Mouse (Mus musculus): ENCODE data around the gene Rps19bp1. TPM values are rescaled to one million over a fixed set of nuclear protein-coding genes. Genes with fewer than 3 reads are reported as not detected.

The Rps19bp1 gene
- polyA plus RNA-seq, 1 experiment from 2014 or later: 67.4 TPM

DNA sequence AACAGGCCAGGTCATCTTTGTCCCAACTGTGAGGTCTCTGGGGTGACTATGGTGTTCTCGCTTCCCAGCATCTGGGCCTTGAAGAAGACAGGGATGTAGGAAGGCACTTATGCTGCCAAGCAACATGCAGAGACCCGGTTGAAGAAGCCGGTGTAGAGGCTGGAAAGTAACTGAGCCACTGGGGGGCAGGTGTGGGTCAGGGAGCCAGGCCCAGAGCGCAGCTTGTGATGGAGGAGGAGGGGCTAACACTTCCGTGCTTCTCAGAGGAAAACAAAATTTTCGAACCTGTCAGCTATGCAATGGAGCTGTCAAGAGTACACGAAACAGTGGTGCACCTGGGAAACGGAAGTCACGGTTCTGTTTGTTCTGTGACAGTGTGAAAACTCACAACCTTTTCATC, 13.0 kb upstream of the Rps19bp1 start:
- Histone ChIP-seq H3K27ac (no peak overlapping the region), H3K36me3 (no peaks in the 10 kb centered on the region), H3K4me1 (replicated peaks) (peaks cover 9% of the 10 kb centered on the region), H3K9me3 (no peaks in the 10 kb centered on the region), H3K4me3 (no peak overlapping the region), H3K27me3 (ENCODE audit: insufficient read depth, poor library complexity, severe bottlenecking) (peaks cover 27% of the 10 kb centered on the region)
- no peak for DNase-seq (ENCODE audit: low spot score)
- 44% methylated on average over 9 of the region's 9 CpGs for WGBS

DNA sequence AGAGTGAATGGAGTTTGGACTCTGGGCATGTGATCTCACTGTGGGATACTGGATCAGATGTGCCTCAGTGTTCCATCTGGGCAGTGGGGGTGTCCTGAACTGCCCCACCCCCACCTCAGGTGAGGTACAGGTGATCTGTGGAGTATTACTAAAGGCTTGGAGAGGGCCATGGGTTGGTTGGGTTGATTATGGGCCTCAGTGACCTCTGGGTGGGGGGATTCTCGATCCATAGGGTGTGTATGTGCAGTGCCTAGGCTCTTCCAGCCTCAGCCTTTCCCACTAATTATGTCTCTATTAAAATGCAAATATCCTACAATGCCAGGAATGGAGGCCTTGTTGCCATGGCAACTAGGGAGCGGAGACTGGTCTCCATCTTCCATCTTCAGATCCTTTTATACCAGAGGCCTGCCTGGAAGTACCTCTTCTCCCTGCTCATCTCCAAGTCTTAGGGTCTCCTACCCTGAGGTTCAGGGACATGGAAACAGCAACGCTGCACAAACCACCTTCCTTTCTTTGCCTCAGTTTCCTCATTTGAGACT, 7.8 kb upstream of the Rps19bp1 start:
- WGBS: 66% methylated on average over 3 of the region's 3 CpGs
- Histone ChIP-seq H3K36me3 (no peaks in the 10 kb centered on the region), H3K27me3 (ENCODE audit: insufficient read depth, poor library complexity, severe bottlenecking) (0 out of 2 replicates have a peak, but pooled peaks cover 5% of the 10 kb centered on the region), H3K4me1 (replicated peaks) (0 out of 2 replicates have a peak, but pooled peaks cover 6% of the 10 kb centered on the region), H3K27ac (no peak overlapping the region), H3K9me3 (peaks cover 15% of the 10 kb centered on the region; the same call in 1 of the 2 replicates), H3K4me3 (no peak overlapping the region)
- DNase-seq (ENCODE audit: low spot score): no peak

DNA sequence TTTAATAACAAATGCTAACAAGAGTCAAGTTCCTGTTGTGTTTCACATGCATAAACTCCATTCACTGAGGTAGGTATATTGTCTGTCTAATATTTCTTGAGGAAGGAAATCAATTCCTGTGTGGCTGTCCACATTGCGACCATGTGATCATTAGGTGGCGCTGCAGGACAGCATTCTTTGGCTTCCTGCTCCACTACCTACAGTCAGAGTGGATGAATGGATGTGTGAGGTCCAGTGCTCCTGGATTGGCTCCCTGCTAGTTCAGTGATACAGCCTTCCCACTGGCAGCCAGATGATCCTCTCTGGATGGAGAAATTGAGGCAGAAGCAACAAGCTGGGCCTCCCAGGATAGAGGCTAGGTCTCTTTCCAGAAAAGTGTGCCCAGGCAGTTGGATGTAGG, 2.2 kb upstream of the Rps19bp1 start:
- Histone ChIP-seq H3K27me3 (ENCODE audit: insufficient read depth, poor library complexity, severe bottlenecking) (no peaks in the 10 kb centered on the region), H3K4me1 (replicated peaks) (peaks cover 23% of the 10 kb centered on the region), H3K27ac (no peak overlapping the region), H3K4me3 (no peak overlapping the region), H3K9me3 (peaks cover 15% of the 10 kb centered on the region; the same call in 1 of the 2 replicates), H3K36me3 (peaks cover 7% of the 10 kb centered on the region; the same call in 1 of the 2 replicates)
- 0% methylated on average over 2 of the region's 2 CpGs for WGBS
- peak; percentile 76 for DNase-seq (ENCODE audit: low spot score)

DNA sequence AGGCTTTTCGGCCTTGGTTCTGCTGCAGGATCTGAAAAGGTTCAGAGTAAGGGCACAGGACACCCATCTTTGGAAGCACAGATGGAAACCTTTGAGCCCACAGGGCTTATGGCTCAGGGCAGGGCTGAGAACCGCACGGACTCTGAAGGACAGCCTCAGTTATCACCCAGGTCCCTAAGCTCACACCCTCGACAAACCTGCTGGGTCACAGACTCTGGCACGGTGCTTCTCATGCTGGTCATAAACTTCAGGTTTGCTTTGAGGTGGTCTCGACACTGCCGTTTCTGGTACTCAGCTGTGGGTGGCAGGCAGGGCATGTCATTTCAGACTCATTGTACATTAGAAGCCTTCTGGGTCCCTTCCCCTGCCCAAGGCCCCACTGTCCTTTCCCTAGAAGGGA, 3.0 kb downstream of the Rps19bp1 start:
- Histone ChIP-seq H3K4me1 (replicated peaks) (peaks cover 64% of the 10 kb centered on the region), H3K27ac (no peak overlapping the region), H3K27me3 (ENCODE audit: insufficient read depth, poor library complexity, severe bottlenecking) (no peaks in the 10 kb centered on the region), H3K4me3 (no peak overlapping the region), H3K36me3 (peaks cover 58% of the 10 kb centered on the region), H3K9me3 (no peaks in the 10 kb centered on the region)
- DNase-seq (ENCODE audit: low spot score): no peak
- 86% methylated on average over 7 of the region's 7 CpGs for WGBS

DNA sequence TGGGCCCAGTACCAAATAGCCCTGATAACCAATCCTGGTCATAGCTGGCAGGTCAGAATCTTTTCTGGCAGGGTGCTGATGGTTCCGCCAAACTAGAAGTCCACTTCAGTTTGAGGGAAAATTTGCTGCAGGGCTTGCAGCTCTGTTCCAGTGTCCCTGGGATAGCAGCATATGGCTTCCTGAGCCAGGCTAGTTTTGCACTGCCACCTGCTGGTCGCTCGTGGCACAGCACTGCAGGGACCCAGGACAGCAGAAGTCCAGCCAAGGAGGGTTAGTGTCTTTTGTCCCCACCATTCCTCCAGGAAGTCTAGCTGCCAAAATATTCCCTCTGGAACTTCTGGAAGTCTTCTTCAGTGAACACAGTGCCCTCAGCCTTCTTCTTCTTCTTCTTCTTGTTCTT, 3.4 kb downstream of the Rps19bp1 start:
- H3K27me3 ChIP-seq (ENCODE audit: insufficient read depth, poor library complexity, severe bottlenecking): no peaks in the 10 kb centered on the region
- peaks cover 64% of the 10 kb centered on the region for H3K4me1 ChIP-seq (replicated peaks)
- peaks cover 61% of the 10 kb centered on the region for H3K36me3 ChIP-seq
- no peaks in the 10 kb centered on the region for H3K9me3 ChIP-seq
- no peak overlapping the region for H3K27ac ChIP-seq
- H3K4me3 ChIP-seq: no peak overlapping the region
- 15% methylated on average over 3 of the region's 3 CpGs for WGBS
- DNase-seq (ENCODE audit: low spot score): peak; percentile 87

DNA sequence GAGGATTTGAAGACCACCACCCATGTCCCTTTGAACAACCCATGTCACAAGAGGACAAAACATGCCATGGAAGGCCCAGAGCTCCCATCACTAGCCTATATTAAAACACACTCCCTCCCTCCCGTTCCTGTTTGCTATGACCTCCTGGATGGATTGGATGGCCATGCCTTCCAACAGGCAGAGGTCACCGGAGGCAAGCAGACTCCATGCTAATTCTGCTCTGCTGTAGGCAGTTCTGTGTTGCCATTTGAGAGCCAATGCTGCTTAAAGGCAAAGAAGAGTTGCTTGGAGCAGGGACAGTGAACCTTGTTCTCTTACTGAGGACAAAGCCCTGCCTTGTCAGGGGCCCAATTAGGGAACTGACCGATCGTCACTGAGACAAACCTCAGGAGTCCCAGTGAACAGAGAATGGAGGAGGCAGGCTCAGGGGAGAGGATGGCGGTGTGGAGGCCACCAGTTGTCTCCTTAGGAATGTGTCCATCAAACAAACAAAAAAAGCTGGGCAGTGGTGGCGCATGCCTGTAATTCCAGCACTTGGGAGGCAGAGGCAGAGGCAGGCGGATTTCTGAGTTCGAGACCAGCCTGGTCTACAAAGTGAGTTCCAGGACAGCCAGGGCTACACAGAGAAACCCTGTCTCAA, 4.6 kb downstream of the Rps19bp1 start:
- no peaks in the 10 kb centered on the region for H3K9me3 ChIP-seq
- no peaks in the 10 kb centered on the region for H3K27me3 ChIP-seq (ENCODE audit: insufficient read depth, poor library complexity, severe bottlenecking)
- no peak for DNase-seq (ENCODE audit: low spot score)
- H3K4me1 ChIP-seq (replicated peaks): peaks cover 65% of the 10 kb centered on the region
- H3K4me3 ChIP-seq: no peak overlapping the region
- no peak overlapping the region for H3K27ac ChIP-seq
- WGBS: 67% methylated on average over 8 of the region's 8 CpGs
- peaks cover 61% of the 10 kb centered on the region for H3K36me3 ChIP-seq

DNA sequence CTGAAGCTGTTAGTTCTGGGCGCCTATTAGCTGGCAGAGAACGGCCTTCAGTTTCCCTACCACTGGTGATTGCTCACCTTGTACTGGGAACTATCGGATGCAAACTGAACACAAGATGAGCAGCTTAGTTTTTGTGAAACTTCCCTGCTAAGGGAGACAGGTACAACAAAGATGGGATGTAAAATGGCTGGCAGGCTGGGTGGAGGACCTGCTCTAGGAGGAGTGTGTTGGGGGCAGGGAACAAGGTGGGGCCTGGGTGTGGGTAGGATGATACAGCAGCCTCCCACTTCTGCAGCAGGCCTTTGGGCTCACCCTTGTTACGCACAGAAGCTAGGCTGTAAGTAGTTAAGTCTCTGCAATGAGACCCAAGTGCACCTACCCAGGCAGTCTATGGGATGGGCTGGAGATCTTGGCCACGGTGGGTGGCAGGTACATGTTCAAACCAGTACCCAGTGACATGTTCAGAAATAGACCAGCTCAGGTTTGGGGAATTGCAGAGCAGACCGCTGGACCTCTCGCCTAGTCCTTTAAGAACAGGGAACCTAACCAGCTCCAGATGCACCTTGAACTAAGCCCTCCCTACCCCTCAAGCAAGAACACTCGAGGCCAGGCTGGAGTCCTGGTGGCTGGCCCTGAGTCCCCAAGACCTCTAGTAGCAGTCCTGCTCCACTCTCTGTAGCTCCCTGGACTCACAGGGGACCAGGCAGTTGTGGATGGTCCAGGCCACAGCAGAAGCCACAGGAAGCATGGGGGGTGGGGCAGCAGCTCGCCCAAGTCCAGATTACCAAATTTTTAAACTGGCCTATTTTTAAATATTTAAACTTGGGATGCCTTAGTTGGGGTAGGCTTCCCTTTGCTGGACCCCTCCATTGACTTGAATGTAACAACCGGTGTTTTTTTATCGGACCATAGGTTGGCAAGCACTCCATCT, 5.6 kb downstream of the Rps19bp1 start:
- WGBS: 71% methylated on average over 11 of the region's 11 CpGs
- DNase-seq (ENCODE audit: low spot score): peak; percentile 22
- Histone ChIP-seq H3K4me1 (replicated peaks) (peaks cover 68% of the 10 kb centered on the region), H3K27me3 (ENCODE audit: insufficient read depth, poor library complexity, severe bottlenecking) (no peaks in the 10 kb centered on the region), H3K9me3 (no peaks in the 10 kb centered on the region), H3K27ac (peak overlapping the region; percentile 51; the same call in 1 of the 2 replicates), H3K4me3 (peak overlapping the region; percentile 16), H3K36me3 (peaks cover 61% of the 10 kb centered on the region)

DNA sequence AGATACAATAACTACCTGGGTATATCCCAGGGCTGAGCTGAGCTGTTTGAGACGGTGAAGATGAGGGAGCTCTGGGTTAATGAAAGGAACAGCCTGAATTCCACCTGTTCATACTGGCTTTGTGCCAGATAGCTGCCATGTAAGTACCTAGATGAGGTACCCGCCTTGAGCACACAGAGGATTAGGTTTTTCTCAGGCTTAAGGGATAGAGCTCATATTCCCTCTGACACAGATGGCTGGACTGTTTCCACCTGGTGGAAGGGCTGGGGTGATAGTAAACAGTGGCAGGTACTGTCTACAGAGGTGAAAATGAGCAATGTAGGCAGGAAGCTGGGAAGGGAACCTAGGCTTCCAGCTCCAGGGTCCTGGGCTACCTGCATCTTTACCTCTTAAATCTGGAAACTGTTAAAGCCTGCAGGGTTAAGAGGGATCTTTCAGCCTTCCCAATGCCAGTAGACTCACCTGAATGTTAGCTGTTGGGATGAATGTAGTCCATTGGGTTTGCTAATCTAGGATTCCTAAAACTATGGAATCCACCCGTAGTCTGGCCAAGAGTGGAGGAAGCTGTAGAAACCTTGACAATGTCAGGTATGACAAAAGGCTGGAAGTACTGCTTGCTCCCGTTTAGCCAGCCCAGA, 6.4 kb downstream of the Rps19bp1 start:
- no peak for DNase-seq (ENCODE audit: low spot score)
- Histone ChIP-seq H3K4me1 (replicated peaks) (peaks cover 61% of the 10 kb centered on the region), H3K9me3 (no peaks in the 10 kb centered on the region), H3K27ac (peak overlapping the region; percentile 51), H3K27me3 (ENCODE audit: insufficient read depth, poor library complexity, severe bottlenecking) (no peaks in the 10 kb centered on the region), H3K4me3 (peak overlapping the region; percentile 16), H3K36me3 (peaks cover 63% of the 10 kb centered on the region)
- 45% methylated on average over 4 of the region's 4 CpGs for WGBS

DNA sequence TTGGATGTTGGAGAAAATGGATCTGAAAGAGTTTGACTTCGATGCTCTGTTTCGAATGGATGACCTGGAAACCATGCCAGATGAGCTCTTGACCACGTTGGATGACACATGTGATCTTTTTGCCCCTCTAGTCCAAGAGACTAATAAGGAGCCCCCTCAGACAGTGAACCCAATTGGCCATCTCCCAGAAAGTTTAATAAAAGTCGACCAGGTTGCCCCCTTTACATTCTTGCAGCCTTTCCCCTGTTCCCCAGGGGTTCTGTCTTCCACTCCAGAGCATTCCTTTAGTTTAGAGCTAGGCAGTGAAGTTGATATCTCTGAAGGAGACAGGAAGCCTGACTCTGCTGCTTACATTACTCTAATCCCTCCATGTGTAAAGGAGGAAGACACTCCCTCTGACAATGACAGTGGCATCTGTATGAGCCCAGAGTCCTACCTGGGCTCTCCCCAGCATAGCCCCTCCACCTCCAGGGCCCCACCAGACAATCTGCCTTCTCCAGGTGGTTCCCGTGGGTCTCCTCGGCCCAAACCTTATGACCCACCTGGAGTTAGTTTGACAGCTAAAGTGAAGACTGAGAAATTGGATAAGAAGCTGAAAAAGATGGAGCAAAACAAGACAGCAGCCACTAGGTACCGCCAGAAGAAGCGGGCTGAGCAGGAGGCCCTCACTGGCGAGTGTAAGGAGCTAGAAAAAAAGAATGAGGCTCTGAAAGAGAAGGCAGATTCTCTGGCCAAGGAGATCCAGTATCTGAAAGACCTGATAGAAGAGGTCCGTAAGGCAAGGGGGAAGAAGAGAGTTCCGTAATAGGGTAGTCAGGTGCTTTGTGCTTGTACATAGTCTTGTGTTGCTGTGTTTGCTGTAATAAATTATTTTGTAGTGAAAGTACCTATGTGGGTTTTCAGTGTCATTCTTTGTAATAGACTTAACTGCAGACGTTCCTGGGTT, 7.2 kb downstream of the Rps19bp1 start:
- peak overlapping the region; percentile 100 for H3K27ac ChIP-seq
- no peaks in the 10 kb centered on the region for H3K27me3 ChIP-seq (ENCODE audit: insufficient read depth, poor library complexity, severe bottlenecking)
- peaks cover 62% of the 10 kb centered on the region for H3K36me3 ChIP-seq
- peak overlapping the region; percentile 100 for H3K4me3 ChIP-seq
- no peaks in the 10 kb centered on the region for H3K9me3 ChIP-seq
- H3K4me1 ChIP-seq (replicated peaks): peaks cover 55% of the 10 kb centered on the region
- WGBS: 69% methylated on average over 12 of the region's 12 CpGs
- DNase-seq (ENCODE audit: low spot score): no peak

DNA sequence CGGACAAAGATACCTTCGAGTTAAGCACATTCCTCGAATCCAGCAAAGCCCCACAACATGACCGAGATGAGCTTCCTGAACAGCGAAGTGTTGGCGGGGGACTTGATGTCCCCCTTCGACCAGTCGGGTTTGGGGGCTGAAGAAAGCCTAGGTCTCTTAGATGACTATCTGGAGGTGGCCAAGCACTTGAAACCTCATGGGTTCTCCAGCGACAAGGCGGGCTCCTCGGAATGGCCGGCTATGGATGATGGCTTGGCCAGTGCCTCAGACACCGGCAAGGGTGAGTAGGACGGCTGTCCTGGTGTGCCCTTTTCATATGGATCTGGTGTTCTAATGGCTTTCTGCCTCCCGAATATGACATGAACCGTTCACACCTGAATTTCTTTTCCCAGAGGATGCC, 7.9 kb downstream of the Rps19bp1 start:
- WGBS: 14% methylated on average over 16 of the region's 16 CpGs
- H3K27me3 ChIP-seq (ENCODE audit: insufficient read depth, poor library complexity, severe bottlenecking): no peaks in the 10 kb centered on the region
- peaks cover 68% of the 10 kb centered on the region for H3K36me3 ChIP-seq
- no peaks in the 10 kb centered on the region for H3K9me3 ChIP-seq
- peak overlapping the region; percentile 100 for H3K27ac ChIP-seq
- peak overlapping the region; percentile 100 for H3K4me3 ChIP-seq
- H3K4me1 ChIP-seq (replicated peaks): peaks cover 55% of the 10 kb centered on the region
- DNase-seq (ENCODE audit: low spot score): no peak

DNA sequence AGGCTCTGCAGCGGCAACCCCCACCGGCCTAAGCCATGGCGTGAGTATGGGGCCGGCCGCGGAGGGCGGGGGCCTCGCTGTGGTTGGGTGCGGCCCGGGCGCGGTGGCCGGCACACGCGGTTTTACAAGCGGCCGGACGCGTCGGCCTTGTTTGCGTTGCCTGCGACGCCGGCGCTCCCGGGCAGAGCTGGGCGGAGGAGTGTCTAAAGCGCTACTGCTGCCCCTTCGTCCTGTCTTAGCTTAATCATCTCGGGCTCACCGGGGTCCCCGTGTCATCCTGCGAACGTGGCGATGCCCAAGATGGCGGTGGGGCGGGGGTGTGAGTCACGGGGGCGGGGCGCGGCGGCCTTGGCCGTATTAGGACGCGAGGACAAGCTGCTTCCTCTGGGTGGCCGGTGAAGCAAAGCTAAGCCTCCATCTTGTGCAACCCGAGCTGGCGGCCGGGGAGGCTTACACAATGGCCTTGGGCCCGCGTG, 8.4 kb downstream of the Rps19bp1 start:
- Histone ChIP-seq H3K27me3 (ENCODE audit: insufficient read depth, poor library complexity, severe bottlenecking) (no peaks in the 10 kb centered on the region), H3K4me3 (peak overlapping the region; percentile 100), H3K36me3 (peaks cover 68% of the 10 kb centered on the region), H3K9me3 (no peaks in the 10 kb centered on the region), H3K27ac (peak overlapping the region; percentile 100), H3K4me1 (replicated peaks) (peaks cover 55% of the 10 kb centered on the region)
- WGBS: under 1% methylated on average over 51 of the region's 51 CpGs
- peak; percentile 84 for DNase-seq (ENCODE audit: low spot score)
